34 mouse cellular contexts compared by ENCODE assay signal in genomic region chr3:36462348-36462747, GRCm38 (mm10). TPM values are rescaled to one million over a fixed set of nuclear protein-coding genes. Genes with fewer than 3 reads are reported as not detected.
"Had no signal": no experiment of that assay in that cellular context is flagged by ENCODE, and none has a peak within 500 bp of the region (broad histone marks: within the 10 kb centered on the region; RNA-seq: fewer than 3 reads in every experiment).

No protein-coding gene starts in this region.

- H3K4me1 ChIP-seq: embryonic facial prominence, embryonic 10.5 days; embryonic facial prominence, embryonic 12.5 days; embryonic facial prominence, embryonic 13.5 days; embryonic facial prominence, embryonic 15.5 days; forebrain, embryonic 10.5 days; forebrain, embryonic 12.5 days; forebrain, embryonic 13.5 days; forebrain, embryonic 15.5 days had no signal

- H3K9ac ChIP-seq: embryonic facial prominence, embryonic 12.5 days; embryonic facial prominence, embryonic 13.5 days; embryonic facial prominence, embryonic 15.5 days; forebrain, embryonic 12.5 days; forebrain, embryonic 13.5 days; forebrain, embryonic 15.5 days; forebrain, postnatal 0 days had no signal

- H3K4me2 ChIP-seq: embryonic facial prominence, embryonic 12.5 days; embryonic facial prominence, embryonic 13.5 days; embryonic facial prominence, embryonic 15.5 days; forebrain, embryonic 12.5 days; forebrain, embryonic 13.5 days; forebrain, embryonic 15.5 days had no signal

- ATAC-seq: forebrain, embryonic 13.5 days; forebrain, embryonic 14.5 days; forebrain, embryonic 15.5 days; forebrain, embryonic 16.5 days; forebrain, postnatal 0 days had no signal

- H3K27ac ChIP-seq: embryonic facial prominence, embryonic 10.5 days; embryonic facial prominence, embryonic 12.5 days; embryonic facial prominence, embryonic 13.5 days; embryonic facial prominence, embryonic 15.5 days; forebrain, embryonic 10.5 days; forebrain, embryonic 12.5 days; forebrain, embryonic 13.5 days; forebrain, embryonic 15.5 days; gastrocnemius, adult 2 months; heart, adult 2 months; heart, embryonic 10.5 days had no signal

- H3K27me3 ChIP-seq: embryonic facial prominence, embryonic 12.5 days; embryonic facial prominence, embryonic 13.5 days; embryonic facial prominence, embryonic 15.5 days; forebrain, embryonic 12.5 days; forebrain, embryonic 13.5 days; forebrain, embryonic 15.5 days had no signal

- H3K9me3 ChIP-seq: embryonic facial prominence, embryonic 10.5 days; embryonic facial prominence, embryonic 12.5 days; embryonic facial prominence, embryonic 13.5 days; embryonic facial prominence, embryonic 15.5 days; forebrain, embryonic 10.5 days; forebrain, embryonic 12.5 days; forebrain, embryonic 13.5 days; forebrain, embryonic 15.5 days; heart, embryonic 10.5 days had no signal

- H3K4me3 ChIP-seq: embryonic facial prominence, embryonic 10.5 days; embryonic facial prominence, embryonic 12.5 days; embryonic facial prominence, embryonic 13.5 days; embryonic facial prominence, embryonic 15.5 days; erythroblast, embryonic 14.5 days; forebrain, embryonic 10.5 days; forebrain, embryonic 12.5 days; forebrain, embryonic 13.5 days; forebrain, embryonic 15.5 days; gastrocnemius, adult 2 months; heart, adult 2 months; heart, embryonic 10.5 days had no signal

- DNase-seq: cerebellum, adult 9-10 months; cerebellum, adult 9-11 months; cerebellum, postnatal 10 days; cerebellum, postnatal 14 days; cerebellum, postnatal 25 days; cerebellum, postnatal 36 days; embryo, embryonic 11 days; forebrain, postnatal 0 days; gastrocnemius, adult 2 months; gastrocnemius, postnatal 10 days; gastrocnemius, postnatal 14 days; gastrocnemius, postnatal 25 days; gastrocnemius, postnatal 36 days; heart, adult 18-20 months; heart, adult 2 months had no signal

RNA-seq across cellular contexts. Expression of gene 1810062G17Rik, which starts 13.4 kb away (rescaled TPM):
- total RNA-seq: common myeloid progenitor, adult 5-6 weeks; forebrain, postnatal 0 days; gastrocnemius, adult 18-20 months; gastrocnemius, adult 2 months; gastrocnemius, adult 8-10 months; gastrocnemius, postnatal 25 days; heart, adult 18-20 months; heart, adult 2 months had no signal
- polyA plus RNA-seq: erythroblast, embryonic 14.5 days; forebrain, embryonic 14.5 days; forebrain, embryonic 15.5 days; forebrain, embryonic 16.5 days; frontal cortex, adult 2 months had no signal

RNA-seq across cellular contexts. Expression of gene Gm11549, which starts 59.3 kb away (rescaled TPM):
- total RNA-seq: common myeloid progenitor, adult 5-6 weeks; gastrocnemius, adult 18-20 months; gastrocnemius, adult 2 months; gastrocnemius, adult 8-10 months; gastrocnemius, postnatal 25 days; gastrocnemius, postnatal 36 days; granulocyte monocyte progenitor cell, adult 5-6 weeks; heart, adult 18-20 months; heart, adult 2 months; heart, adult 8-10 months had no signal
- polyA plus RNA-seq: embryonic facial prominence, embryonic 10.5 days; erythroblast, embryonic 14.5 days; gonadal fat pad, adult 2 months; heart, adult 2 months; heart, embryonic 10.5 days had no signal
